Mouse (Mus musculus): ENCODE data around the gene Rhbdl1.

Rhbdl1 gene

GRCm38 (mm10) chr17:25837076-25837410, at the start of gene Rhbdl1:
TSS of gene Rhbdl1 (minus strand) at chr17:25837295.
- DNase-seq (ENCODE audit: low read depth, low spot score): no peak

- no peak for DNase-seq (ENCODE audit: low read depth, low spot score)
Observed at GRCm38 (mm10) chr17:25886806-25887205, 49.7 kb upstream of the Rhbdl1 start.

GRCm38 (mm10) chr17:25885636-25886035, 48.5 kb upstream of the Rhbdl1 start:
- peak; percentile 39 for DNase-seq (ENCODE audit: low read depth, low spot score)

- DNase-seq (ENCODE audit: low read depth, low spot score): no peak
Observed at GRCm38 (mm10) chr17:25883824-25884223, 46.7 kb upstream of the Rhbdl1 start.

GRCm38 (mm10) chr17:25883268-25883667, 46.2 kb upstream of the Rhbdl1 start:
- DNase-seq (ENCODE audit: low read depth, low spot score): no peak

GRCm38 (mm10) chr17:25882306-25882705, 45.2 kb upstream of the Rhbdl1 start:
- DNase-seq (ENCODE audit: low read depth, low spot score): no peak

GRCm38 (mm10) chr17:25881691-25882090, 44.6 kb upstream of the Rhbdl1 start:
- no peak for DNase-seq (ENCODE audit: low read depth, low spot score)

GRCm38 (mm10) chr17:25880913-25881641, 44.0 kb upstream of the Rhbdl1 start:
- DNase-seq (ENCODE audit: low read depth, low spot score): no peak

- no peak for DNase-seq (ENCODE audit: low read depth, low spot score)
Observed at GRCm38 (mm10) chr17:25880196-25880910, 43.3 kb upstream of the Rhbdl1 start, which contains the start of gene Wfikkn1. TSS of gene Wfikkn1 (minus strand) at chr17:25880858.

- DNase-seq (ENCODE audit: low read depth, low spot score): no peak
Observed at GRCm38 (mm10) chr17:25879750-25880149, 42.7 kb upstream of the Rhbdl1 start.

GRCm38 (mm10) chr17:25879261-25879660, 42.2 kb upstream of the Rhbdl1 start:
- no peak for DNase-seq (ENCODE audit: low read depth, low spot score)

GRCm38 (mm10) chr17:25878611-25879180, 41.6 kb upstream of the Rhbdl1 start:
- no peak for DNase-seq (ENCODE audit: low read depth, low spot score)

- no peak for DNase-seq (ENCODE audit: low read depth, low spot score)
Observed at GRCm38 (mm10) chr17:25877741-25878610, 40.9 kb upstream of the Rhbdl1 start.

GRCm38 (mm10) chr17:25877025-25877424, 39.9 kb upstream of the Rhbdl1 start:
- no peak for DNase-seq (ENCODE audit: low read depth, low spot score)

GRCm38 (mm10) chr17:25876347-25876915, 39.3 kb upstream of the Rhbdl1 start:
- no peak for DNase-seq (ENCODE audit: low read depth, low spot score)

- peak; percentile 94 for DNase-seq (ENCODE audit: low read depth, low spot score)
Observed at GRCm38 (mm10) chr17:25875171-25876136, 38.4 kb upstream of the Rhbdl1 start.

GRCm38 (mm10) chr17:25874721-25875170, 37.7 kb upstream of the Rhbdl1 start, which contains the start of gene Mettl26:
TSS of gene Mettl26 (plus strand) at chr17:25875074.
- DNase-seq (ENCODE audit: low read depth, low spot score): peak; percentile 94

GRCm38 (mm10) chr17:25874148-25874720, 37.1 kb upstream of the Rhbdl1 start:
- no peak for DNase-seq (ENCODE audit: low read depth, low spot score)

- DNase-seq (ENCODE audit: low read depth, low spot score): no peak
Observed at GRCm38 (mm10) chr17:25873405-25874147, 36.5 kb upstream of the Rhbdl1 start.
